Mouse (Mus musculus) macrophage (primary cell): ENCODE data around the gene Cdk5r1. TPM values are rescaled to one million over a fixed set of nuclear protein-coding genes. Genes with fewer than 3 reads are reported as not detected.
"Not testable (repeated sequence)": the region's sequence is repeated elsewhere in the genome, so short reads cannot be mapped to it uniquely, and the experiment has no call there.

Experiments used
- H3K27ac ChIP-seq: fragments of 350-480 bp; formaldehyde crosslinking; 2 replicates; pipeline ENCODE4 v1.9.0; 2021
- H3K36me3 ChIP-seq: fragments of 350-480 bp; formaldehyde crosslinking; 2 replicates; pipeline ENCODE4 v1.9.0; 2021; ENCODE audit errors: inconsistent target
- H3K4me3 ChIP-seq: fragments of 350-480 bp; formaldehyde crosslinking; 2 replicates; pipeline ENCODE4 v1.9.0; 2021; ENCODE audit errors: inconsistent target
- H3K79me2 ChIP-seq: fragments of 350-480 bp; formaldehyde crosslinking; 2 replicates; pipeline ENCODE4 v1.9.0; 2021; ENCODE audit errors: inconsistent target
- WGBS: methylation state at CpG from one replicate; pipeline ENCODE4 v1.1.7; 2026; ENCODE audit warnings: inconsistent platforms; ENCODE audit not compliant: missing documents; 5-methylcytosine and 5-hydroxymethylcytosine counted together
- polyA plus RNA-seq: library from polyadenylated mRNA; stranded (reverse); fragments of 250-400 nt; gene quantifications from 3 replicates; pipeline ENCODE4 v1.2.4, GENCODE M21; 2018; ENCODE audit warnings: inconsistent platforms
- total RNA-seq, 78 experiments: library from RNA; depleted of rRNA; stranded (reverse); fragments of 250-400 nt; gene quantifications; 1 replicate in 9 of 78; 2 replicates in 24 of 78; 3 replicates in 43 of 78; 4 replicates in 2 of 78; pipeline ENCODE4 v1.2.4; 2018; ENCODE audit warnings: inconsistent platforms in 56 of 78

Gene Cdk5r1
- total RNA-seq (2018; cell fraction: chromatin; rRNA removed): 10 to 100 TPM in 4 of 26 experiments, 1 to 10 TPM in 22; 1.0 to 17.0 (median 2.2) TPM
- total RNA-seq (2018; cell fraction: cytosol; rRNA removed): 10 to 100 TPM in 2 of 26 experiments, 1 to 10 TPM in 7, under 1 TPM in 17; 0.14 to 17.7 (median 0.36) TPM
- 10 to 100 TPM in 6 of 26 experiments, 1 to 10 TPM in 20; 1.1 to 16.1 (median 3.0) TPM for total RNA-seq (2018; cell fraction: nucleus; rRNA removed)
- polyA plus RNA-seq: 0.10 to 0.88 TPM (median 0.26 TPM) in 3 replicates

GRCm38 (mm10) chr11:80476222-80477189 lies at the start of gene Cdk5r1:
Gene Cdk5r1 (plus strand): TSS chr11:80477023.
- WGBS: 3% methylated on average over 66 of the region's 116 CpGs
- H3K4me3 ChIP-seq: no peak within 1 kb of the TSS; the same call in 1 of the 2 replicates
- H3K79me2 ChIP-seq: no peaks in the 10 kb centered on the region
- peaks cover 16% of the 10 kb centered on the region; the same call in 1 of the 2 replicates for H3K36me3 ChIP-seq
- H3K27ac ChIP-seq: no peak within 1 kb of the TSS

DNA sequence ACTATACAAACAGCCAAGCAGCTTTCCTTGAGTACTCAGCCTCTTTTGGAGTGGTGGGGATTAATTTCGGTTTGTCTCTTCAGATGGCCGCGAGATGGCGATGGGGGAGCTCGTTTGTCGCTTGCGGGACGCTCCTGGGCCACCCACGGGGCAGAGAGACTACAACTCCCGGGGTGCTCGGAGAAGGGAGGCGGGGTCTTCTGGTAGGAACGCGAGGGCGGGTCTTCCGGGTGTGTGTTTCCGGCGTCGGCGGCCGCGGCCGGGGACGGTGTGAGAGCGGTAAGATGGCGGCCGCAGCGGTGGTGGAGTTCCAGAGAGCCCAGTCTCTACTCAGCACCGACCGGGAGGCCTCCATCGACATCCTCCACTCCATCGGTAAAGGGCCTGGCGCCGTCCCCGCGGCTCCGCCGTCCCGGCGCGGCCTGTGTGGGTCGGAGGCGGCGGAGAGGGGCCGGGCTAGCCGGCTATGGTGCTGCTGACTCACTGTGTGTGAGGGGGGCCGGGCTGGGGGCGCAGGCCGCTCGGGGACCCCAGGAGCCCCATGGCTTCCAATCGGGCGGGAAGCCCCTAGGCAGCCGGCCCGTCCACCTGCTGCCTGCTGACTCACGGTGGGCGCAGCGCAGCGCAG lies 48.3 kb upstream of the Cdk5r1 start, which contains the start of gene Psmd11:
Psmd11 (plus strand) TSS at position 235 of the 628 bp plus-strand sequence.
- Histone ChIP-seq H3K27ac (peak within 1 kb of the TSS; percentile 25; the same call in 1 of the 2 replicates), H3K4me3 (peak within 1 kb of the TSS; percentile 81), H3K79me2 (peaks cover 47% of the 10 kb centered on the region), H3K36me3 (0 out of 2 replicates have a peak, but pooled peaks cover 5% of the 10 kb centered on the region)
- WGBS: under 1% methylated on average over 38 of the region's 58 CpGs

GRCm38 (mm10) chr11:80429009-80429475 lies 47.8 kb upstream of the Cdk5r1 start:
- peak overlapping the region; percentile 25; the same call in 1 of the 2 replicates for H3K27ac ChIP-seq
- H3K79me2 ChIP-seq: peaks cover 52% of the 10 kb centered on the region
- H3K36me3 ChIP-seq: peaks cover 5% of the 10 kb centered on the region; the same call in 1 of the 2 replicates
- WGBS: under 1% methylated on average over 37 of the region's 37 CpGs
- H3K4me3 ChIP-seq: peak overlapping the region; percentile 81

GRCm38 (mm10) chr11:80429500-80430166 lies 47.2 kb upstream of the Cdk5r1 start:
- peak overlapping the region; percentile 81 for H3K4me3 ChIP-seq
- peaks cover 58% of the 10 kb centered on the region for H3K79me2 ChIP-seq
- H3K36me3 ChIP-seq: peaks cover 5% of the 10 kb centered on the region; the same call in 1 of the 2 replicates
- peak overlapping the region; percentile 25; the same call in 1 of the 2 replicates for H3K27ac ChIP-seq
- WGBS: 62% methylated on average over 14 of the region's 14 CpGs

GRCm38 (mm10) chr11:80430366-80430910 lies 46.4 kb upstream of the Cdk5r1 start:
- no peak overlapping the region for H3K4me3 ChIP-seq
- no peak overlapping the region for H3K27ac ChIP-seq
- H3K79me2 ChIP-seq: peaks cover 66% of the 10 kb centered on the region
- WGBS: 75% methylated on average over 1 of the region's 3 CpGs
- H3K36me3 ChIP-seq: peaks cover 9% of the 10 kb centered on the region

- H3K4me3 ChIP-seq: no peak overlapping the region
- peaks cover 35% of the 10 kb centered on the region for H3K36me3 ChIP-seq
- 100% methylated on average over 3 of the region's 3 CpGs for WGBS
- no peak overlapping the region for H3K27ac ChIP-seq
- H3K79me2 ChIP-seq: peaks cover 18% of the 10 kb centered on the region; the same call in 1 of the 2 replicates
Measured at GRCm38 (mm10) chr11:80446916-80447315, 29.9 kb upstream of the Cdk5r1 start.

DNA sequence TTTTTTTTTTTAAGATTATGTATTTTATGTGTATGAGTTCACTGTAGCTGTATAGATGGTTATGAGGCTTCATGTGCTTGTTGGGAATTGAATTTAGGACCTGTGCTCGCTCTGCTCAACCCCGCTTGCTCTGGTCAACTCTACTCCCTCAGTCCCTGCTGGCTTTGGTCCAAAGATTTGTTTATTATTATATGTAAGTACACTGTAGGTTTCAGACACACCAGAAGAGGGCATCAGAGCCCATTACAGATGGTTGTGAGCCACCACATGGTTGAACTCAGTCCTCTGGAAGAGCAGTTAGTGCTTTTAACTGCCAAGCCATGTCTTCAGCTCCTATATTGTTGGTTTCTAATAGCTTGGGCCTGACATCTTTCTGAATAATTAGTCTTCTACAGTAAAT lies 27.0 kb upstream of the Cdk5r1 start:
- Histone ChIP-seq H3K27ac (no peak overlapping the region), H3K36me3 (peaks cover 31% of the 10 kb centered on the region), H3K79me2 (peaks cover 19% of the 10 kb centered on the region; the same call in 1 of the 2 replicates), H3K4me3 (no peak overlapping the region)
- 100% methylated on average over 2 of the region's 2 CpGs for WGBS

GRCm38 (mm10) chr11:80452242-80452641 lies 24.6 kb upstream of the Cdk5r1 start:
- 82% methylated on average over 3 of the region's 3 CpGs for WGBS
- peaks cover 19% of the 10 kb centered on the region; the same call in 1 of the 2 replicates for H3K79me2 ChIP-seq
- H3K4me3 ChIP-seq: no peak overlapping the region
- peaks cover 16% of the 10 kb centered on the region; the same call in 1 of the 2 replicates for H3K36me3 ChIP-seq
- H3K27ac ChIP-seq: no peak overlapping the region

DNA sequence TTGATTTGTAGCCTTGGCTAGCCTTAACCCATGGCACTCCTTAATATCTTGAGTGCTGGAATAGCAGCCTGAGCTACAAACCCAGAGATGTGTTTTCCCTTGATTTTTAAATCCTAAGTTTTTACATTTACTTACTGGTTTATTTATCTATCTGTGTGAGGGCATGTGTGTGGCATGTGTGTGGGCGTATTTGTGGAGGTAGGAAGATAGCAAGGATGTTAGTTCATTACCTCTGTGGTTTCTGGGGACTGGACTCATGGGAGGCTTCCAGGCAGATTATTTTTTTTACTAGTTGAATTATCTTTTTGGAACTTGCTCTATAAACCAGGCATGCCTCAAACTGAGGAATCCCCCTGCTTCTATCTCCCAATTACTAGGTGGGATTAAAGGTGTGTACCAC lies 23.6 kb upstream of the Cdk5r1 start:
- Histone ChIP-seq H3K4me3 (no peak overlapping the region), H3K79me2 (peaks cover 19% of the 10 kb centered on the region; the same call in 1 of the 2 replicates), H3K36me3 (peaks cover 21% of the 10 kb centered on the region; the same call in 1 of the 2 replicates), H3K27ac (no peak overlapping the region)
- WGBS: 100% methylated on average over 1 of the region's 1 CpGs

GRCm38 (mm10) chr11:80463605-80464130 lies 13.2 kb upstream of the Cdk5r1 start:
- WGBS: 90% methylated on average over 3 of the region's 4 CpGs
- H3K79me2 ChIP-seq, H3K27ac ChIP-seq, H3K4me3 ChIP-seq: not testable (repeated sequence)
- peaks cover 66% of the 10 kb centered on the region for H3K36me3 ChIP-seq

- no peak overlapping the region for H3K4me3 ChIP-seq
- H3K27ac ChIP-seq: no peak overlapping the region
- WGBS: 90% methylated on average over 12 of the region's 16 CpGs
- H3K36me3 ChIP-seq: peaks cover 47% of the 10 kb centered on the region; the same call in 1 of the 2 replicates
- H3K79me2 ChIP-seq: no peaks in the 10 kb centered on the region
Measured at GRCm38 (mm10) chr11:80471836-80472605, 4.8 kb upstream of the Cdk5r1 start.

DNA sequence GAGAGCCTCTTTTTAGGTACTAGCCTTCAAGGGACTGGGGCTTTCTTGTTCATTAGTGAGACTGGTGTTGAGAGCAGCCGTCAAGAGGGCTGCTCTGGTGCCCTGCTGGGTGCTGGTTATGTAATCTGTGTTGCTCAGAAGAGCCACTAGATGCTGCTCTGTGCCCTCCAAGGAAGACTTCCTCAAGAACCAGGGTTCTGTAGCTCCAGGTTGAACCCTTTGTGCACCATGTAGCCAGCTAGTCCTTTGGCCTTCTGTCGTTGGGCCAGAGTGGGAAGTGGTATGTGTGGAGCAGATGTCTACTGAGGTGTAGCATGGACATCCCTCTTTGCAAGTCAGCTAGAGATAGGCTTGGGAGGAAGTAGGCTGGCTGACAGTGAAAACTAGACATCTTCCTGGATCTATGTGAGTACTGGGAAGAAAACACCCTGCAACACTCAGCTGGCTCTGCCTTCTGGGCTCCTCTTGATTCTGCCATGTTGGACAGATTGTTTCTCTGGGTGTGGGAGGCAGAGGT lies 2.6 kb upstream of the Cdk5r1 start:
- no peak overlapping the region for H3K4me3 ChIP-seq
- WGBS: 8% methylated on average over 2 of the region's 2 CpGs
- H3K79me2 ChIP-seq: no peaks in the 10 kb centered on the region
- H3K27ac ChIP-seq: no peak overlapping the region
- peaks cover 33% of the 10 kb centered on the region; the same call in 1 of the 2 replicates for H3K36me3 ChIP-seq
